Mouse (Mus musculus): ENCODE data around the gene Tspyl1. TPM values are rescaled to one million over a fixed set of nuclear protein-coding genes. Genes with fewer than 3 reads are reported as not detected.
"Not testable (repeated sequence)": the region's sequence is repeated elsewhere in the genome, so short reads cannot be mapped to it uniquely, and the experiment has no call there.

The Tspyl1 gene
- total RNA-seq (2021): 59.9 and 66.6 TPM in 2 replicates
- long read RNA-seq, transcript Tspyl1-201 (1 exons, 3,086 nt): major isoform, 73 of 77 reads
- long read RNA-seq, partial matches to known transcripts: 0 of 77 reads
- long read RNA-seq, other reads (novel, unspliced or antisense): 4 of 77 reads

DNA sequence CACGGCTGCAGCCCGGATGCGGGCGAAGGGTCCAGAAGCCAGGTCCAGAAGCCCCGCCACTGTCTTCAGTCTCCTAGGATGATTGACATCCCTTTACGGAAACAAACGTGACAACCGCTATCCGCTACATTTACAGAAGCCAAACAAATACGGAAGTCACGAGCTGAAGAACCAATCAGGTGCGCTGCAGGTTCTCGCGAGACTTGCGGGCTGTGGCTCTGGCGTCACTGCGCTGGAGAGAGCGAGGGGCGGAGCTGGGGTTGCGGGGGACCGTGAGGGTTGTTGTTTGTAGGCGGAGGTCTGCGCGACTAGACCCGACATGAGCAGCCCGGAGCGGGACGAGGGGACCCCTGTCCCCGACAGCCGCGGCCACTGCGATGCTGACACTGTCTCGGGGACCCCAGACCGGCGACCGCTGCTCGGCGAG is at the start of gene Tspyl1:
TSS of gene Tspyl1 (plus strand) at position 229 of the 427 bp plus-strand sequence.
- DNase-seq: peak; percentile 98

- DNase-seq: no peak
These were observed 48.6 kb upstream of the Tspyl1 start for GRCm38 (mm10) chr10:34233418-34233817.

GRCm38 (mm10) chr10:34233931-34234745 is 47.9 kb upstream of the Tspyl1 start:
- no peak for DNase-seq

GRCm38 (mm10) chr10:34235384-34235783 is 46.6 kb upstream of the Tspyl1 start:
- DNase-seq: no peak

DNA sequence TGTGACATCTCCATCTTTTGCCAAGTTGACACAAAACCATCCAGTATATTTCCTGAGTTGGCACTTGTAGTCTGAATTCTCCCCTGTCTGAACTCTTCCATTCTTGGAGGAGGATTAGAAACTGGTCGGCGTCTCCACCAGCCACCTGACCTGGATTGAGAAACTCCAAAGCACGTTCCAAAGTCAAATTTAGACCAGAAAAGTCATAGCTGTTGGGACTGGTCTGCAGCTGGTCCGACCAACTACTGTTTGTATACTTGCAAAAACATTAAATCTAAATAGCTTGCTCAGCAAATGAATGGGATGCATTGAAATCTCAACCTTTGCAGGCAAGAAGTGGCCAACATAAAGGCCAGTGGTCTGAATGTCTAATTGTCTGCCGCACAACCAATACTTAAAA is 45.4 kb upstream of the Tspyl1 start:
- no peak for DNase-seq

- DNase-seq: no peak
These were observed 43.5 kb upstream of the Tspyl1 start for GRCm38 (mm10) chr10:34238536-34238935.

- DNase-seq: no peak
These were observed 37.2 kb upstream of the Tspyl1 start for GRCm38 (mm10) chr10:34244745-34245144.

DNA sequence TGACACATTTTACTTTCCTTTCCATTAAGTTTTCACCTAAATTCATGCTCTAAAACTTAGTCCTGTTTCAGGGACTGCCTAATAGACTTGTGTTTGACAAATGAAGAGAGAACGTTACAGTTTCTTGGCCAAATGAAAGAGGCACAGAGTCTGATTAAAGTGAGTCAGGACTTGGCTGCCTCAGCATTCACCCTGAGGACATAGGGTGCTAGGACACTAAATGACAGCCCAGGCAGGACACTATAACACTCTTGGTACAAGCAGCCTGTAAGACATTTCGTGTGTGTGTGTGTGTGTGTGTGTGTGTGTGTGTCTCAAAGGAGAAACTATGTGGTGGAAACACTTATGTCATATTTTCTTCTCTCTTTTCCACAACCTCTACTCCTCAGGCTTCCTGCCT is 35.9 kb upstream of the Tspyl1 start:
- no peak for DNase-seq

DNA sequence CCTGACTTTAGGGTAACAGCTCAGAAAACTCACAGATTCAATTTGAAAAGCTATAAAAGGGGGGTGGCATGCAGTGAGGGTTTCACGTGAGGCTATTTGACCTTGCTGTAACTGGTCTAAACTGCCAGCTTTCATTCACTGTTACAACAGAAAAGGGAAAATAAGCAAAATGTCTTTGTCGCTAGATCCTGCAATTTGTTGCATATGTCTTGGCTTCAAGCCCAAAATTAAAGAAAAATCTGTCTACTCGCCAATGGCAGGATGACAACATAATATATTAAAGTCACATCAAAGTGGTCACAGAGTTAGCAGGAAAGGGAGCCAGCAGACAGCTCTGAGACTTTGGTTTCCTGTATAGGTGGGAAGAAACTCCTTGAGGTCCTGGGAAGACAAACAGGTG is 34.2 kb upstream of the Tspyl1 start:
- DNase-seq: no peak

DNA sequence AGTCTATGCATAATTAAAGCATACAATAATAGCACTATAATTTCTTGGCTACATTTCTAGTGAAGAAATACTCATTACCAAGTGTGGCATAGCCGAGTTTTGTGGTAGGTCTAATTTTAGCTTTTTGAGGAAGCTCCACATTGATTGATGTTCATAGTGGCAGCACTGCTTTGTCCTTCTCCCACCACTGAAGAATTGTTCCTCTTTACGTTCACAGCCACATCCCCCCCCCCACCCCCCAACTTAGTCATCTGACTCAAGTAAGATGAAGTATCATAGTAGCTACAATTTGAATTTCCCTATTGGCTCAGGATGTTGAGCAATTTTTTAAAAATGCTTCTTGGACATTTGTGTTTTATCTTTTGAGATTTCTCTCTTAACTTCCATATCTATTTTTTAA is 32.4 kb upstream of the Tspyl1 start:
- DNase-seq: no peak

- DNase-seq: not testable (repeated sequence)
These were observed 29.2 kb upstream of the Tspyl1 start for GRCm38 (mm10) chr10:34252833-34253232.

DNA sequence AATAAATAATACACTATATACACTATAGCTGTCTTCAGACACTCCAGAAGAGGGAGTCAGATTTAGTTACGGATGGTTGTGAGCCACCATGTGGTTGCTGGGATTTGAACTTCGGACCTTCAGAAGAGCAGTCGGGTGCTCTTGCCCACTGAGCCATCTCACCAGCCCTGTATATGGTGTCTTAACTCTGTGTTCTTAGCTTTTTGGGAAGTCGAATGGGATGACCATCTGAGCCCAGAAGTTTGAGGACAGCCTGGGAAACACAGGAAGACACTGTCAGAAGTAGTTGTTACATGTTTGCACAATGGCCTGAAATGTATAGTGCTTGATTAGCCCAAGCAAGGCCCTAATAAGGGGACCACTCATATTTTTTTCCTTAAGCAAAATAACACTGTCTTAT is 16.9 kb upstream of the Tspyl1 start:
- no peak for DNase-seq

- DNase-seq: no peak
These were observed 14.5 kb upstream of the Tspyl1 start for GRCm38 (mm10) chr10:34267312-34268070.

DNA sequence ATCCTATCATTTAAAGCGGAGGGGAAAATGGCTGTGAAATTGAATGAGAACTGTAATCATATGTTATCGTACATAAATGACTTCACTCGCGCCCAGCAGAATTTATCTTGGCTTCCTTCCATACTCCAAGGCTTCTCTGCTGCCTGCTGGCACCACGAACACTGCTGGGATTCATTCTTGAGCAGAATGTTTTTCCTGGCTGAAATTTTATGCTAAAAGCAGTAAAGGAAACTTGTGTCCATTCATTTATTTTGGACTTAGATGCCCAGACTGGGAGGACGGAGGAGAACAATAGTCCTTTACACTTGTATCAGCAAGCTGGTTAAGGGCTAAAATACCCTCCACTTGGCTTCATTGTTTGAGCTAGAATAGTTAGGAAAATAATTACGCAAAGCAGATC is 10.3 kb upstream of the Tspyl1 start:
- DNase-seq: no peak

DNA sequence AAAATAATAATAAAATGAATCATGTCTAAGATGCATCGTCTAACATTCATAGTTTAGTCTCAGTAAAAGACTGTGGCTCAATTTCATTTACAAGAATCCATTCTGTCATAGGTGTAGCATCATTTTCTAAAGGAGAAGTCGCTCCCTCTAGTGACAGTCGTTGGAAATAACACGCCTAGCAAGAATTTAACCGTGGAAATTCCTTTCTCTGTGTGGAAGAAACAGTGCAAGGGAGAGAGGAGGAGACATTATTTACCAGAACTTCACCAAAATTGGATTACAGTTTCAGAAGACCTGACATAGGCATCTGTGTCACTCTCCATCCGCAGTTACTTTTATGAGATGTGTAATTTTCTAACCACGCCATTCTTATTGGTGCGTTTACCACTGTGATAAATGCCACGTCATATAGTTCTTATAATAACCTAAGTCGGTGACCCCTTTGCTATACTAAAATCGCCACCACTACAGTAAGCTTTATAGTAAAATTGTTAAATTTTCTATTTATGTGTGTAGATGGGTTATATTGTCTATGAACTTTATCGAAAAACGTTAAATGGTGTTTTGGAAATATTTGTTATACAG is 1.3 kb upstream of the Tspyl1 start:
- DNase-seq: no peak

DNA sequence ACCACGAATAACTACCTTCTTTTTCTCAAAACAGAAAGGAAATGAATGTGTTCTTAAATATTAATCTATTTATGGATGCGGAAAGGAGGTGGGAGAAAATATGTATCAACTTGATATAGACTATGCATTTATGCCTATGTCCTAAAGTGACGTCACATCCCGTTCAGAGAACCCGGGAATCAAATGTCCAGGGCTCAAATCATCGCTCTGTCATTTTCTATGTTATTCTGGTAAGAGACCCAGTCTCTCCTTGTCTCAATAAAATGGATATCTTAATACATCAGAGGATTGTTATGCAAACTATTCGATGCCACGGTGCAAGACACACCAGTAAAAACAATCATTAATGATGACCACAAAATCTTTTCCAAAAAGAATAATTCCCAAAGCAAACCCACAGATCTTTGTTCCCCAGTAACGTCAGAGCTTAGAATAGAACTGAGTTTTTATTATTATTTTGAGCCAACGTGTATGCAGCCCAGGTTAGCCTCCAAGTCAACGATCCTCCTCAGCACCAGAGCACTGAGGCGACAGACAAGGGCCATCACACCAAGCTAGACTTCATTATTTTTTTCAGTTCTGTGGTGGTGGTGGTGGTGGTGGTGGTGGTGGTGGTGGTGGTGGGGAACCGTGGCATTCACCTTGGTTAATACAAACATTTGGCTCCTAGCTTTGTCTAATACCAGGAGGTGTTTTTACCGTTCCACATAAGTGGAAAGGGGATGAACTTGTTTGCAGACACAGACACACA is 604 bp upstream of the Tspyl1 start:
- no peak for DNase-seq

DNA sequence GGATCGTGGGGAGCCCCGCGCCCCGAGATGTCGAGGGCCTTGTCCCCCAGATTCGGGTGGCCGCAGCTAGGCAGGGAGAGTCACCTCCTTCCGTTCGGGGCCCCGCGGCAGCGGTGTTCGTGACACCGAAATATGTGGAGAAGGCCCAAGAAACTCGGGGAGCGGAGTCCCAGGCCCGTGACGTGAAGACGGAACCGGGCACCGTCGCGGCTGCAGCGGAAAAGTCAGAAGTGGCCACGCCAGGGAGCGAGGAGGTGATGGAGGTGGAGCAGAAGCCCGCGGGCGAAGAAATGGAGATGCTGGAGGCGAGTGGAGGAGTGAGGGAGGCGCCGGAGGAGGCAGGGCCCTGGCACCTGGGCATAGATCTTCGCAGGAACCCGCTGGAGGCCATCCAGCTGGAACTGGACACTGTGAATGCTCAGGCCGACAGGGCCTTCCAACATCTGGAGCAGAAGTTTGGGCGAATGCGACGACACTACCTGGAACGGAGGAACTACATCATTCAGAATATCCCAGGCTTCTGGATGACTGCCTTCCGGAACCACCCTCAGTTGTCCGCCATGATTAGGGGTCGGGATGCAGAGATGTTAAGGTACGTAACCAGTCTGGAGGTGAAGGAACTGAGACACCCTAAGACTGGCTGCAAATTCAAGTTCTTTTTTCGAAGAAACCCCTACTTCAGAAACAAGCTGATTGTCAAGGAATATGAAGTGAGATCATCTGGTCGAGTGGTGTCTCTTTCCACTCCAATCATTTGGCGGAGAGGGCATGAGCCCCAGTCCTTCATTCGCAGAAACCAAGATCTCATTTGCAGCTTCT is 639 bp downstream of the Tspyl1 start:
- DNase-seq: peak; percentile 62

DNA sequence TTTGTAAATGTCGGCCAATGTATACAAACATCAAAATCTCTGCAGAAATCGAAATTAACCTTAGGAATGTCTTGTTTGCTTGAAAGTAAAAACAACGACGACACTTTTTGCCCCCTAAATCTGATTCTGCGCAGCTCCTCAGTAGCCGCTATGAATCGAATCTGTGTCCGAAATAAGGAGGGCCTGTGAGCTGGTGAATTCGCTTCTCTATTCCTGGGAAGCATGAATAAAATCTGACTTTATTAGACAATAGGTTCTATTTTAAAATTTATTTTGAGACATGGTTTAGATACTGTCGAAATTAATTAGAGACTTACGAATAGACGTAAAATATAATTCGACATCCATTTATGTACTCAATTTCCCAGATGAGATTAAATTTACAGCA is 14.9 kb downstream of the Tspyl1 start:
- DNase-seq: no peak

DNA sequence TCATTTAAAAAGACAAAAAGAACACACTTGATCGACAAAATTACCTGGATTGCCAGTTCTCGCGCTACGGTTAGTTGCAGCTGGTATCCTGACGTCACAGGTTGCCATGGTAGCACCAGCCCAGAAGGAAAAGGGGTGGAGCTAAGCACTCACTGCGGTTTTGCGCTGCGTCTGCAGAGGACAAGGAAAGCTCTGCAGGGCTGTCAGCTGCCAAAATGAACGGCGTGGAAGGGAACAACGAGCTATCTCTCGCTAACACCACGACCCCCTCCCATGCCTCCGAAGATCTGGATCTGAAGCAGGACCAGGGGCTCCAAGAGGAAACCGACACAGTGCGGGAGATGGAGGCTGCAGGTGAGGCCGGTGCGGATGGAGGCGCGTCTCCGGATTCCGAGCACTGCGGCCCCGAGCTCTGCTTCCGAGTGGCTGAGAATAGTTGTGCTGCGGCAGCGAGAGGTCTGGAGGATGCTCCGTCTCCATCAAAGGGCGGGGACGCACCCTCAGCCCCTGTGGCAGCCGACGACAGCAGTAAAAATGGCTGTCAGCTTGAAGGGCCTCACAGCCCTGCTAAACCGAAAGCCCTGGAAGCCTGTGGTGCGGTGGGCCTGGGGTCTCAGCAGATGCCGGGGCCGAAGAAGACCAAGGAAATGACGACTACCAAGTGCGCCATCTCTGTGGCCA is 15.4 kb downstream of the Tspyl1 start, which contains the start of gene Tspyl4:
TSS of gene Tspyl4 (plus strand) at position 144 of the 681 bp plus-strand sequence.
- DNase-seq: peak; percentile 89

- no peak for DNase-seq
These were observed 16.2 kb downstream of the Tspyl1 start for GRCm38 (mm10) chr10:34297980-34298753.

Measured in adrenal gland, postnatal 25 days (tissue).